Mouse (Mus musculus): ENCODE data around the gene Iqcj. TPM values are rescaled to one million over a fixed set of nuclear protein-coding genes. Genes with fewer than 3 reads are reported as not detected.

Iqcj gene
- polyA plus RNA-seq, 2 experiments: not detected

DNA sequence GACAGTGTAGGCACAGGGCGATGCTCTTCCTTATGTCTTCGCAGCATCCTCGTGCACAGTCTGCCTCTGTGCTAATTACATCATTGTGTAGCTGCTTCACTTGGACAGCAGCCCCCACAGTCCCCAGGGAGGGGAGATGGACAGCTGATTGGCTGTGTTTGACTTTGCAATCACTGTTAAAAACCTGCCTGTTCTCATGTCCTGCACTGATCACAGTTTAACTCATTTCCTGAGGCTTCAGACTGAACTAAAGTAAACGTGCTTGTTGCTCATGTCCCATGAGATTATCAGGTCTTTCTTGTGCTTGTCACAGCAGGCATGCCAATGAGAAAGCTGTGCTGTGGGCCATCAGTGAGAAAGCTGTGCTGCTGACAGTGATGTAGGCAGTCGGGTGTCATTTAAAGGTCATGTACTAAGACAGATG lies 60.5 kb downstream of the Iqcj start:
- DNase-seq (ENCODE audit: low spot score): no peak
- WGBS: 54% methylated on average over 5 of the region's 5 CpGs

DNA sequence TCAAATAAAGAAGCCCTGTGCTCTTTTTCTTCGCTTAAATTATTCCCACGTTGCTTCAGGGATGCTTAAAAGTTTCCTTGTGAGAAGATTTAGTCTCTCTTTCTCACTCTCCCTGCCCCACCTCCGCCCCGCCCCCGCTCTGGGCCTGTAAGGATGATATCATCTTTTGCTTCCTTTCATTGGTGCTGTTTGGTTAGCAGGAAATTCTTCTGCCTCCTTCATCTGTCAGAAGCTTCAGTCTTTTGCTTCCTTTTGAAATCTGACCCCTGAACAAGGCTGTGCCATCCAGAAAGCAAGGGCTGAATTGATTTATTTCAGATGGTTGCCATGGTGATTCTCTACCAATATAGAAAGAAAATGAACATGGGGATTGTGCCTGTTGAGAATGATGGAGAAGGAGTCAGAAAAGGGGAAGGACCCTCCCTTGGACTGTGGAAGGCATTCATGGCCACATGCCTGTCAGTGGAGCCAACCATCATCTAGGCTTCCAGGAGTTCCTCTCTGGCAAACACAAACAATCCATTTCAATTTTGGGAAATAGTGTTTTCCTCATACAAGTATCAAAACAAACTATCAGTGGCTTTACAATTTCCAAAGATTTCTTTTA lies 62.5 kb downstream of the Iqcj start:
- WGBS: 34% methylated on average over 5 of the region's 5 CpGs

More for the DNA sequence above, 60.5 kb downstream of the Iqcj start:
- Histone ChIP-seq H3K9ac (ENCODE audit: low read depth, low read length, severe bottlenecking) (no peak overlapping the region), H3K27ac (replicated peaks; ENCODE audit: low read depth, low read length) (no peak overlapping the region), H3K9me3 (ENCODE audit: control insufficient read depth, low read length) (no peaks in the 10 kb centered on the region), H3K4me1 (ENCODE audit: control insufficient read depth, insufficient read depth, low read length) (no peaks in the 10 kb centered on the region), H3K4me2 (replicated peaks; ENCODE audit: low read depth, low read length, severe bottlenecking) (no peak overlapping the region), H3K36me3 (ENCODE audit: control insufficient read depth, insufficient read depth, low read length) (no peaks in the 10 kb centered on the region), H3K4me3 (replicated peaks; ENCODE audit: low read length) (no peak overlapping the region), H3K27me3 (ENCODE audit: control insufficient read depth, insufficient read depth, low read length) (no peaks in the 10 kb centered on the region)
- no peak for TF ChIP-seq POLR2A (IDR thresholded peaks at IDR 0.05; ENCODE audit: borderline replicate concordance, extremely low read depth, insufficient read depth, insufficient read length)
- no peak; the same call in 1 of the 2 replicates for ATAC-seq (ENCODE audit: low FRiP score, low read depth)

DNA sequence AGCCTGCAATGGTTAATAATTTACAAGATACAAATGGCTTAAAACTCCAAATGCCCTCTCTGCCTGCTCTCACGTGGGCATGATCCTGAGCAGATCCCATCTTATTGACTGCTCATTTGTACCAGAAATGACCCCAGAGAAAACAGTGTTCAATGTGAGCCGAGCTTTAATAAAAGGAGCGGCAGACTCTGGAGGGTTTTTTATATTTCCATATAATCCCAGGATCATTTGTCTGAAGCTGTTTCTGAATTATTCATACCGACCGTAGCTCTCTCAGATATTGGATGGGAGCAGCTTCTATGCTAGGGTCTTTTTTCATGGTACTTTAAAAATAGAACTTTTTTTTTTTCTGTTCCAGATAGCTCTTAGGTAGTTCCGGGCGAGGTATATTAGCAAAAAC lies 67.7 kb downstream of the Iqcj start:
- Histone ChIP-seq H3K27me3 (ENCODE audit: control insufficient read depth, insufficient read depth, low read length) (no peaks in the 10 kb centered on the region), H3K9me3 (ENCODE audit: control insufficient read depth, low read length) (no peaks in the 10 kb centered on the region), H3K27ac (replicated peaks; ENCODE audit: low read depth, low read length) (no peak overlapping the region), H3K36me3 (ENCODE audit: control insufficient read depth, insufficient read depth, low read length) (no peaks in the 10 kb centered on the region), H3K9ac (ENCODE audit: low read depth, low read length, severe bottlenecking) (no peak overlapping the region), H3K4me3 (replicated peaks; ENCODE audit: low read length) (no peak overlapping the region), H3K4me2 (replicated peaks; ENCODE audit: low read depth, low read length, severe bottlenecking) (no peak overlapping the region), H3K4me1 (ENCODE audit: control insufficient read depth, insufficient read depth, low read length) (no peaks in the 10 kb centered on the region)
- 47% methylated on average over 7 of the region's 7 CpGs for WGBS
- no peak for ATAC-seq (ENCODE audit: low FRiP score, low read depth)
- DNase-seq (ENCODE audit: low spot score): no peak
- TF ChIP-seq POLR2A (IDR thresholded peaks at IDR 0.05; ENCODE audit: borderline replicate concordance, extremely low read depth, insufficient read depth, insufficient read length): no peak

More for the DNA sequence above, 62.5 kb downstream of the Iqcj start:
- DNase-seq (ENCODE audit: low spot score): no peak
- no peak overlapping the region for H3K4me3 ChIP-seq (replicated peaks; ENCODE audit: low read length)
- H3K9ac ChIP-seq (ENCODE audit: low read depth, low read length, severe bottlenecking): no peak overlapping the region
- no peak for ATAC-seq (ENCODE audit: low FRiP score, low read depth)
- no peaks in the 10 kb centered on the region for H3K27me3 ChIP-seq (ENCODE audit: control insufficient read depth, insufficient read depth, low read length)
- H3K4me1 ChIP-seq (ENCODE audit: control insufficient read depth, insufficient read depth, low read length): no peaks in the 10 kb centered on the region
- no peak overlapping the region for H3K27ac ChIP-seq (replicated peaks; ENCODE audit: low read depth, low read length)
- TF ChIP-seq POLR2A (IDR thresholded peaks at IDR 0.05; ENCODE audit: borderline replicate concordance, extremely low read depth, insufficient read depth, insufficient read length): no peak
- no peak overlapping the region for H3K4me2 ChIP-seq (replicated peaks; ENCODE audit: low read depth, low read length, severe bottlenecking)
- no peaks in the 10 kb centered on the region for H3K36me3 ChIP-seq (ENCODE audit: control insufficient read depth, insufficient read depth, low read length)
- no peaks in the 10 kb centered on the region for H3K9me3 ChIP-seq (ENCODE audit: control insufficient read depth, low read length)

DNA sequence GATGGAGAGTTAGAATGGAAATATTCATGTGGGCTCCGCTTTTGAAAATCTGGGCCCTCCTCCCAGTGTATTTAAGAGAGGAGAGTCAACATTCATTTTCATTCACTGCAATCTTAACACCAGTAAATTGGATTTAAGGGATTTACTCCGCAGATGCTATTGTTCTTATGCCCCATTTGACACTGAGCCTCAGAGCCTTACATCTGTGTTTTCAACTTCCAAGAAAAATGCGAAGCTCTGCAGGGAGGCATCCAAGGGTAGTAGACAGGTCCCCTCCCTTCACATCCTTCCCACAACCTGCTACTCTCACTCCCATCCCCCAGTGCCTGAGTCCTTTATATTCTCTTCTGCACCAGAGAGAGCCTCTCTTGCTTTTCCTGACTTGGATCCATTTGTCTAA lies 68.1 kb downstream of the Iqcj start:
- no peak overlapping the region for H3K4me2 ChIP-seq (replicated peaks; ENCODE audit: low read depth, low read length, severe bottlenecking)
- DNase-seq (ENCODE audit: low spot score) (no peak), ATAC-seq (ENCODE audit: low FRiP score, low read depth) (no peak)
- WGBS: 41% methylated on average over 3 of the region's 3 CpGs
- no peak overlapping the region for H3K27ac ChIP-seq (replicated peaks; ENCODE audit: low read depth, low read length)
- no peaks in the 10 kb centered on the region for H3K27me3 ChIP-seq (ENCODE audit: control insufficient read depth, insufficient read depth, low read length)
- no peaks in the 10 kb centered on the region for H3K36me3 ChIP-seq (ENCODE audit: control insufficient read depth, insufficient read depth, low read length)
- no peak overlapping the region for H3K4me3 ChIP-seq (replicated peaks; ENCODE audit: low read length)
- H3K4me1 ChIP-seq (ENCODE audit: control insufficient read depth, insufficient read depth, low read length): no peaks in the 10 kb centered on the region
- TF ChIP-seq POLR2A (IDR thresholded peaks at IDR 0.05; ENCODE audit: borderline replicate concordance, extremely low read depth, insufficient read depth, insufficient read length): no peak
- H3K9me3 ChIP-seq (ENCODE audit: control insufficient read depth, low read length): no peaks in the 10 kb centered on the region
- no peak overlapping the region for H3K9ac ChIP-seq (ENCODE audit: low read depth, low read length, severe bottlenecking)

DNA sequence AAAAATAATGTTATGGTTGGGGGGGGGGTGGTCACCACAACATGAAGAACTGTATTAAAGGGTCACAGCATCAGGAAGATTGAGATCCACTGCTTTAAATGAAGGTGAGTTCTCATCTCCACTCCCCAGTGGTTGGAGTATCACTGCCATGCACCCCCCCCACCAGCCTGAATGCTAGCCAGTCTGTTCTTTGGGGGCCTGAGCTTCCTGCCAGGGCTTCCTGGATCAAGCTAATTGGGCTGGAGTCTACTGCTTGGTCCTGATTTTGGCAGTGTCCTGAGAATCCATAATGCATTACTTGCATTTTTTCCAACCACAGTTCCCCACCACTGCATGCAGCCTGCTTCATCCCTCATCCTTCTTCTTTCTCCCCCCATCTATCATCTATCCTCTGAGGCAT lies 68.7 kb downstream of the Iqcj start:
- Histone ChIP-seq H3K4me2 (replicated peaks; ENCODE audit: low read depth, low read length, severe bottlenecking) (no peak overlapping the region), H3K36me3 (ENCODE audit: control insufficient read depth, insufficient read depth, low read length) (no peaks in the 10 kb centered on the region), H3K4me3 (replicated peaks; ENCODE audit: low read length) (no peak overlapping the region), H3K4me1 (ENCODE audit: control insufficient read depth, insufficient read depth, low read length) (no peaks in the 10 kb centered on the region), H3K9me3 (ENCODE audit: control insufficient read depth, low read length) (no peaks in the 10 kb centered on the region), H3K27me3 (ENCODE audit: control insufficient read depth, insufficient read depth, low read length) (no peaks in the 10 kb centered on the region), H3K27ac (replicated peaks; ENCODE audit: low read depth, low read length) (no peak overlapping the region), H3K9ac (ENCODE audit: low read depth, low read length, severe bottlenecking) (no peak overlapping the region)
- no peak for ATAC-seq (ENCODE audit: low FRiP score, low read depth)
- TF ChIP-seq POLR2A (IDR thresholded peaks at IDR 0.05; ENCODE audit: borderline replicate concordance, extremely low read depth, insufficient read depth, insufficient read length): no peak
- DNase-seq (ENCODE audit: low spot score): no peak

Data from limb, embryonic 14.5 days (tissue).